Mouse (Mus musculus): ENCODE results near the gene Myl6. TPM values are rescaled to one million over a fixed set of nuclear protein-coding genes. Genes with fewer than 3 reads are reported as not detected.

The Myl6 gene
- total RNA-seq (2021), result 100 to 1,000 TPM; 150 to 187 TPM
- long read RNA-seq, experiment 1, transcript Myl6-209 (1 exons, 3,040 nt), result minor isoform, 7 of 105 reads
- long read RNA-seq, experiment 1, transcript Myl6-201 (6 exons, 665 nt), result minor isoform, 21 of 105 reads
- long read RNA-seq, experiment 1, transcript Myl6-206 (7 exons, 691 nt), result major isoform, 25 of 105 reads
- long read RNA-seq, experiment 1, partial matches to known transcripts, result 13 of 105 reads
- long read RNA-seq, experiment 1, other reads (novel, unspliced or antisense), result 38 of 105 reads
- long read RNA-seq, experiment 2, transcript Myl6-209 (1 exons, 3,040 nt), result minor isoform, 10 of 85 reads
- long read RNA-seq, experiment 2, transcript Myl6-206 (7 exons, 691 nt), result minor isoform, 18 of 85 reads
- long read RNA-seq, experiment 2, transcript Myl6-201 (6 exons, 665 nt), result major isoform, 24 of 85 reads
- long read RNA-seq, experiment 2, partial matches to known transcripts, result 13 of 85 reads
- long read RNA-seq, experiment 2, other reads (novel, unspliced or antisense), result 20 of 85 reads

GRCm38 (mm10) chr10:128493695-128494666 lies at the start of gene Myl6:
Myl6 (minus strand) TSS chr10:128494145.
- peak; percentile 99 for DNase-seq (ENCODE audit: low spot score)

GRCm38 (mm10) chr10:128543100-128543499 lies 49.2 kb upstream of the Myl6 start:
- DNase-seq (ENCODE audit: low spot score), result no peak

DNA sequence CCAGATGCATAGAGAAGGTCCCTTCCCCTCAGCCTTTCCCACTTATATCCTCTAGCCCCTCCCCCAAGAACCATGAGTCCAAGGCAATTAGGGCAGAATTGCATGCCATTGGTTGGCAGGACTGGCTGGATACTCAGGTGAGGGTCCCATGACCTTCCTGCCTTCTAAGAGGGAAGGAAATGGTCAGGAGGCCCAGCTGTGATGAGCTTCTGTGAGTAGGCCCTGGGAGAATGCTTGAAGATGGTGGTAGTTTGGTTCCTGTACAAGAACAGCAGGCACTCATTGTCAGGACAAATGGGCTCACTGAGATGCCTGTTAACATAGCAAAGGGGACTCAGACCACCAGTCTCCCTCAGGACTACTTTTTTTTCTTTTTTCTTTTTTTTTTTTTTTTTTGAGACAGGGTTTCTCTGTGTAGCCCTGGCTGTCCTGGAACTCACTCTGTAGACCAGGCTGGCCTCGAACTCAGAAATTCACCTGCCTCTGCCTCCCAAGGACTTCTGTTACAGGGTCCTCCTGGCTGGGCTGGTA lies 44.5 kb upstream of the Myl6 start:
- DNase-seq (ENCODE audit: low spot score), result no peak

GRCm38 (mm10) chr10:128536266-128536940 lies 42.5 kb upstream of the Myl6 start:
- peak; percentile 93 for DNase-seq (ENCODE audit: low spot score)

DNA sequence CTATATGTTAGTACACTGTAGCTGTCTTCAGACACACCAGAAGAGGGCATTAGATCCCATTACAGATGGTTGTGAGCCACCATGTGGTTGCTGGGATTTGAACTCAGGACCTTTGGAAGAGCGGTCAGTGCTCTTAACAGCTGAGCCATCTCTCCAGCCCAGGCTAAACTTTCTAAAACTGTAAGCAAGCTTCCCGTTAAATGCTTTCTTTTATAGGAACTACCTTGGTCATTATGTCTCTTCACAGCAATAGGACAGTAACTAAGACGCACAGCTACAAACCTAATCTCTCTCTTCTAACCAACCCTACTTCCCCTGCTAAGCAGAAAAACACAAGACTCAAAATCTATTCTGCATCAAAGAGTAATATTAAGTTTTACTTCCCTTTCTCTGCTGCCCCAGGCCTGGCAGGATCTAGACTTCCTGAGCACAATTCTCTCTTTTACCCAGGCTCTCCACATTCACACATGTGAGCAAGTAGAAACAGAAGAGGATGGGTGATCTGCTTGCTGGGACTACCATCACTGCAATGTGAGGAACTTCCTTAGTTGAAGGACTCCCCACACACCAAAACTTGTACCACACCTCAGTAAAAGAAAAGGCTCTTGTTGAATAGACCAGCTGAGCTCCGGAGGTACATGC lies 41.8 kb upstream of the Myl6 start:
- no peak for DNase-seq (ENCODE audit: low spot score)

GRCm38 (mm10) chr10:128535206-128535605 lies 41.3 kb upstream of the Myl6 start:
- DNase-seq (ENCODE audit: low spot score), result no peak

DNA sequence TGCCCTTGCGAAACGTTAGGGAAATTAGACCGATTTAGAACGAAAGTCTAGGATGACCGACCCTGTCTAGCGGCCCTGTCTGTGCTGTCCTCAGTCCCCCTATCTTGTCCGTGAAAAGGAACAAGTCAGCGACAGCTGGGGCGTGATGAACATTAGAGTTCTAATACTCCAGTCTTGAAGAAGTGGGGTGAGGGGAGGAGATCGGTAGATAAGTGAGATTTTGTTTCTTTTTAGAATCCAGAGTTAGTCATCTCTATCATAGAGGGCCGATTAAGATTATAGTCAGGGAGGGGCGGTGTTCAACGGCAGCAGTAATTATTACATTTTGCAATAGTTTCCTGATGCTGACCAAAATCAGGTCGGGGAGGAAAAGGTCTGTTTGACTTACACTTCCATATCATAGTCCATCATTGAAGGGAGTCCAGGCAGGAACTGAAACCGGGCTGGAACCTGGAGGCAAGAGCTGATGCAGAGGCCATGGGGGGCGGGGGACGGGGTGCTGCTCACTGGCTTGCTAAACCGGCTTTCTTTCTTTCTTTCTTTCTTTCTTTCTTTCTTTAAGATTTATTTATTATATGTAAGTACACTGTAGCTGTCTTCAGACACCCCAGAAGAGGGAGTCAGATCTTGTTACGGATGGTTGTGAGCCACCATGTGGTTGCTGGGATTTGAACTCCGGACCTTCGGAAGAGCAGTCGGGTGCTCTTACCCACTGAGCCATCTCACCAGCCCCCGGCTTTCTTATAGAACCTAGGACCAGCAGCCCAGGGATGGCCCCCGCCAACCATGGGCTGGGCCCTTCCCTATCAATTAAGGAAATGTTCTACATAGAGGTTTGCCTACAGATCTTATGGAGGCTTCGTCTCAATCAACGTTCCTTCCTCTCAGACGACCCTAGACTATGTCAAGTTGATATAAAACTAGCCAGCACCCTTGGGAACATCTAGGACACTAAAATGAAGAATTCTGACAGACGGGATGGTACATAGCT lies 32.7 kb upstream of the Myl6 start:
- no peak for DNase-seq (ENCODE audit: low spot score)

GRCm38 (mm10) chr10:128525671-128526308 lies 31.8 kb upstream of the Myl6 start, which contains the start of gene Esyt1:
Esyt1 (minus strand) TSS chr10:128525871.
- peak; percentile 98 for DNase-seq (ENCODE audit: low spot score)

DNA sequence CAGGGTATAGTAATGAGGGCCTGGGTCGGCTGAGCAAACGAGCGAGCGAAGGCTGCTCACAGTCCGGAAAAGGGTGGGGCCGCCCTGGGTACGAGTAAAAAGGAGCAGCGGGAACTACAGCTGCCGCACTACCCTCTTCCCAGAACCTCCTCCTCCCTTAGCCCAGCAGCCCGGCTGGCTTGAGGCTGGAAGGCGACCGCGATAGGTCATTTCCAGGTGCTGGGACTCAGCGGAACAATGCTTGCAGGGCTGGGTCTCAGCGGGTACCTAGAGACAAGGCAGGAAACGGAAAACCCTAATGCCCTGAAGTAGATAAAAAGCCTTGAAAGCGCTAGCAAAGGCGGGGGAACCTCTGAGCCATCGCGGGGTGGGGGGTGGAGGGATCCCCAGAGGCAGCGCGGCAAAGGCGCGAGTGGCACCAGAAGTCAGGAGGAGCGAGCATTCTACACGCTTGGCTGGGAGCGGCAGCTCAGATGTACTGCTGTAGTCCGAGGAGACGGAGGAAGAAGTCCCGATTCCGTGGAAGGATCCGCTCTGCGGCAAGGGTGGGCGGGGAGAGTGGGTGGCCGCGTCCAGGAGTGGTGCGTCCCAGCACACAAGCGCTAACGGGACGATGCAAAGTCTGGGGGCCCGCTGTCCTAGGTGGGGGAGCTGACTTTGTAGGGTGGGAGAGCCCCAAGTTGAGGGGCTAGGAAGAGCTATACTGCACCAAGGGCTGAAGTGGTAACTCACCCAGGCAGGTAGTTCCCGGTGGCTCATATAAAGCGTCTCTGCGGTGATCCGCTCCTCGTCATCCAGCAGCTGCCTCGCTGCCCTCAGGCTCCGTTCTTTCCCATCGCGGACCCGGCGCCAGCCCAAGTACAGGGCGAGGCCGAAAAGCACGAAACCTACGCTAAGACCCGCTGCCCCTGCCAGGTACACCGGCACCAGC lies 31.1 kb upstream of the Myl6 start:
- peak; percentile 51 for DNase-seq (ENCODE audit: low spot score)

- DNase-seq (ENCODE audit: low spot score), result no peak
Measured at GRCm38 (mm10) chr10:128524111-128524731, 30.3 kb upstream of the Myl6 start.

DNA sequence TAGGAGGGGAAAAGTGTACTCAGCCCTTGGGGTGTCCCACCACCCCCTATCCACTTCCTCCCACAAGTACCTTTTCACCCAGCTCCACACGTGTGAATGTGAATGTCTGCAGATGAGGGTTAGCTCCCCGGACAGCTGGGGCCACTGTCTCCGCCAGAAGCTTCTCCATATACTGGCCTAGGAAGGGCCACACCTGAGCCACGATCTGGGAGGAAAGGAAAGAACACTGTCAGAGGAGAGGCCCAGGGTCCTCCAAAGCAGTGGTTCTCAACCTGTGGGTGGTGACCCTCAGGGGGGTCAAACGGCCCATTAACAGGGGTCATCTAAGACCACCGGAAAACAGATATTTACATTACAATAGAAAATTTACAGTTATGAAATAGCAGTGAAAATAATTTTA lies 28.4 kb upstream of the Myl6 start:
- no peak for DNase-seq (ENCODE audit: low spot score)

GRCm38 (mm10) chr10:128520591-128520990 lies 26.6 kb upstream of the Myl6 start:
- DNase-seq (ENCODE audit: low spot score), result no peak

DNA sequence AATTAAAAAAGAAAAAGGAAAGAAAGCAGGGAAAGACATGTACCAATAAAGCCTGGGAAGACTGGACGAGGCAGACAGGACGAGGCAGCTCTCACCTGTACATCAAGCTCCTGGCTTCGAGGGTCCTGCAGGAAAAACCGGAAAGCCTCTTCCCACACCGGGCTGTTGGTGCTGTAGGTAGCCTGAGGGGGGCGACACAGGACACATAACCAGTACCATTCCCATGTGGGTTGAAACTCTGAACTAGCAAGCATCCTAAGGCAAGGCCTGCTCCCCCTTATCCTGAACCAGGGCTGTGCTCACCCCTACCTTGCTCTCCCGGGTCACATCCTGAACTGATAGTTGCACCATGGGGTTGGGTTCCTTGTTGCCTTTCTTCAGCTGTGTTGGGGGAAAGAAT lies 24.9 kb upstream of the Myl6 start:
- DNase-seq (ENCODE audit: low spot score), result peak; percentile 59

- no peak for DNase-seq (ENCODE audit: low spot score)
Measured at GRCm38 (mm10) chr10:128516677-128517076, 22.7 kb upstream of the Myl6 start.

- DNase-seq (ENCODE audit: low spot score), result no peak
Measured at GRCm38 (mm10) chr10:128516029-128516428, 22.1 kb upstream of the Myl6 start.

DNA sequence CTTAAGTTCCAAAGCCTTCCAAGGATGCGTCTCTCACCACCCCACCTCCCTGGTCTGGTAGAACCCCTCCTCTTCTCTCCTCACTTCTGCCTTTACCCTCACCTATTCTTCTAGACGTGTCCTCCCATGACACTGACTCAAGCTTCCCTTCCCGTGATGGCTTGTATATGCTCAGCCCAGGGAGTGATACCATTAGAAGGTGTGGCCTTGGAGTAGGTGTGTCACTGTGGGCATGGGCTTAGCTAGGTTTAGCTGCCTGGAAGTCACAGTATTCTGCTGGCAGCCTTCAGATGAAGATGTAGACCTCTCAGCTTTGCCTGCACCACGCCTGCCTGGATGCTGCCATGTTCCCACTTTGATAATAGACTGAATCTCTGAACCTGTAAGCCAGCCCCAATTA lies 21.1 kb upstream of the Myl6 start:
- DNase-seq (ENCODE audit: low spot score), result no peak

GRCm38 (mm10) chr10:128511761-128512160 lies 17.8 kb upstream of the Myl6 start:
- DNase-seq (ENCODE audit: low spot score), result no peak

Measured in gastrocnemius, adult 18-20 months (tissue).